Mouse (Mus musculus) cerebellum, postnatal 36 days (tissue): ENCODE measurements around the gene Zfp971.
"Not testable (repeated sequence)": the region's sequence is repeated elsewhere in the genome, so short reads cannot be mapped to it uniquely, and the experiment has no call there.

Experiments
- DNase-seq, 2 experiments: peaks; one replicate each; pipeline ENCODE4 v3.0.0; 2021 to 2022; ENCODE audit warnings: mixed read lengths in 2 of 2

Gene Zfp971

DNA sequence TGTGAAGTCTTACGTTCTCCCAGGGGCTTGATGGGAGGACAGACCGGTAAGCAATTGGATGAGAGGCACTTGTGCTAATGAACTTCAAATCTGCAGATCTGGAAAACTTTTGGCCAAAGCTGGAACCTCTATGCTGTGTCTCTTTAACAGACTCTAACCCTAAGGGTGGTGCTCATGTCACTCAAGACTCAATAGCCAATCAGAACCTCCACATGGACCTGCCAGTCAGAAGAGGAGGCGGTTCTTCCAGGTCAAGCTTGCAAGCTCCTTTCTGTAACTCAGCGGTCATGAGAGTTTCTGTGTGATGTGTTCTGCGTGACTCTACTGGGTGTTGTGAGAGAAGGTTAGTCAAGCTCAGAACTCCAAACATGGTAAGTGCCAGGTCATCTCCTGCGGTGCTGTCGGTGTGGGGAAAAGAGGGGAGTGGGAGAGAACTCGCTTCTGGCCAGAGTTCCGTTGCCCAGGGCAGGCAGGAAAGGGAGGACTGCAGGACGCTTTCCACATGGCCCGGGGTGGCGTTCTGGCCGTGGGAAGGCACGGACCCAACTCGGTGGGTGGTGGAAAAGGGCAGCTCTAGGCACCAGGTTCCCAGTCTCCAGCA lies at the start of gene Zfp971:
Zfp971 (plus strand) TSS at position 274 of the 601 bp plus-strand sequence.
- peak; percentile 31 to 59 for DNase-seq

DNA sequence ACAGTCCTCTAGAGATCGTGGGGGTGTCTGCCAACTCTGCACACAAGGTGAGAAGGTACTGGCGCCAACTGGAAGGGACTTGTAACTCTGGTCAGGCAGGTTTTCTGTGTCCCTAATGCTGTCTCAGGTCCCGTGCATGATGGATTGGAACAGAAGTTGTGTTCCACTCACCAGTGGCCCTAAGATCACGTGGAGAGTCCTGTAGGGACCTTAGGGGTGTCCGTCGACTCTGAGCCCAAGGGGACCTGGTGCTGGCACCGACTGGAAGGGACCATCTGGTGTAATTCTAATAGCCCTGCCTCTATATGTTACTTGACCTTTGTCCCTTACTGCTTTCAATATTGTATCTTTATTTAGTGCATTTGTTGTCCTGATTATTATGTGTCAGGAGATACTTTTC lies 48.3 kb upstream of the Zfp971 start:
- DNase-seq, result not testable (repeated sequence)

DNA sequence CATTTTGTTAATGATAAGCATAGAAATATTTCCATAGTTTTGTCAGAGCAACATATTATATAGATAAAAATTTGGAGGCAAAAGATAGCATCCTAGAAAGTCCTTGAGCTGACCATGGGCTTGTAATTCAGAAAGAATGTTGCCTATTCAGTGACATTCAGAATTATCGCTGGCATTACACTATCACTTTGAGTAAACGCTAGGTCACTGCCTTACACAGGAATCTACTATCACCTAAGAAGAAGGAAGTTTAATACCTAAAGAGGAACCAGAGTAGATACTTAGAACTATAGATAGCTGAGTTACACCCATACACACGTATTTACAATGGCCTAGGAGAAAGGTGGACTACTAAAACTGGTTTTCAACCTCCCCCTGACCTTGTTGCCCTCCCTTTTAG lies 3.6 kb upstream of the Zfp971 start:
- DNase-seq, result not testable (repeated sequence)

DNA sequence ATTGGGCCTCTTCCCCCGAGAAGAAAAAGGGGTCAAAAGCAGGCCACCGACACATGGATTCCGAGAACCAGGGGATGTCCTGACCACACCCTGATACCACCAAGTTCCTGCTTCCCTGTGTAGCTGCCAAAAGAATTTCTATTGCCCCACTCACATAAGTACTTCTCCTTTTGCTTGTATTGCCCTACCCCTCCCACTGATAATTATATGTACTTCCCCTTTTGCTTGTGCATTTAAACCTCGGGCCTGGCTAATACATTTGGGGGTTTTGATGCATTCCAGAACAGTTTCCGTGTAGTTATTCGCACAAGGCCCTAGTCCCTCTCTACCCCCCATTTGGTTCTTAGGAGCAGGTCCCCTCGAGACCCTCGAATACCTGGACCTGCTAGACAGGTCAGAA lies 2.3 kb upstream of the Zfp971 start:
- DNase-seq, result not testable (repeated sequence)

DNA sequence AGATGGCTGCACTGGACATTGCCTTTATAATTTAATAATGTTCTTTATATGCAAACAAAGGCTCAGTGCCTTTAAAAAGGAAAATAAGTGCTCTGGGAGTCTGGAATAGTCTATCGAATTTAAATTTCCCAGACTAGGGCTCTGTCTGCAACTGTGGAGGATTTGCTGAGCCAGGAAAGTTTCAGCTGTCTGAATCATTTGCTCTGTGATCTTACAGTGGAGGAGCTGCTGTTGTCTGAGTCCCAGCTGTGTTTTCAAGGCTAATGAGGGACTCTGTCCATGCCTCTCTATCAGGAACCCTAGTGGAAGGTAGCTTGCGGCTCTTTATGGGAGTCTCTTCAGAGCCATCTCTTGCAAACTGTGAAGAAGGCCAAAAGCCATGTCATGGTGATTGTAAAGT lies 777 bp downstream of the Zfp971 start:
- not testable (repeated sequence) for DNase-seq

DNA sequence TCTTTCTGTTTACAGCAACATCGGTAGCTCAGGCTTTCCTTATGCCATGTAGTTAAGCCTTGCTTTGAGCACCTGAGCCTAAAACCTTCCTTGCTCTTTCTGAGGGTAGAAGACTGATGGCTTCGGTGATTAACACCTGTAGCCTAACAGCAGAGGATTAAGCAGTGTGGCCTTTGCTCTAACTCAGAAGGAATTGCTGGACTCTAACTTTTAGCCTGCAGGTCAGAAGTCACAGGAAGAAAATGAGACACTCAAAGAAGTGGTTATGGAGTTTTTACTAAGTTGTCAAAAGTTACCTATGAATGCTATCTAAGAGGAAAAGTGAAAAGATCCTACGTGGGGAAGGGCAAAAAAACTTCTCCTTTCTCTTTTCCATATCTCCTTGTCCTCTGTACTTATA lies 4.5 kb downstream of the Zfp971 start:
- not testable (repeated sequence) for DNase-seq

DNA sequence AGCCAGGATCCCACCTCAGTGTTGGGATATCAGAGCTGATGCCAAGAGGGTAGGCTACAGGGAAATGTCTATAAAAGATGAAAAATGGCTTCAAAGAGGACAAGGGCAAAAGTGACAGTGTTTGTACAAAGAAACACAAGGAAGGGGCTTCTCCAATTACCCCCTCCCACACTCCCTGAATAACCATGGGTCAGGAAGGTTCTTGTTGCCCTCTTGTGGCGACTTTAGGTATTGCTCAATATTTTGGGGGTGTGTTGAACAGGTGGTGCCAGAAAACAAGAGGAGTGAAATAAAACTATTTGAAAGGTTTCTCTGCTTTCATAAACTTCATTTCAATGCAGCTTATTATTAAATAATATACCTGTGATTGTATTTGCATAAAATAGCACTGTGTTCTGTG lies 35.1 kb downstream of the Zfp971 start:
- peak; percentile 25 to 51 for DNase-seq

DNA sequence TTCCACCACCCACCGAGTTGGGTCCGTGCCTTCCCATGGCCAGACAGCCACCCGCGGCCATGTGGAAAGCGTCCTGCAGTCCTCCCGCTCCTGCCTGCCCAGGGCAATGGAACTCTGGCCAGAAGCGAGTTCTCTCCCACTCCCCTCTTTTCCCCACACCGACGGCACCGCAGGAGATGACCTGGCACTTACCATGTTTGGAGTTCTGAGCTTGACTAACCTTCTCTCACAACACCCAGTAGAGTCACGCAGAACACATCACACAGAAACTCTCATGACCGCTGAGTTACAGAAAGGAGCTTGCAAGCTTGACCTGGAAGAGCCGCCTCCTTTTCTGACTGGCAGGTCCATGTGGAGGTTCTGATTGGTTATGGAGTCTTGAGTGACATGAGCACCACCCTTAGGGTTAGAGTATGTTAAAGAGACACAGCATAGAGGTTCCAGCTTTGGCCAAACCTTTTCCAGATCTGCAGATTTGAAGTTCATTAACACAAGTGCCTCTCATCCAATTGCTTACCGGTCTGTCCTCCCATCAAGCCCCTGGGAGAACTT lies 55.2 kb downstream of the Zfp971 start, which contains the start of gene Zfp931:
Zfp931 (minus strand) TSS at position 311 of the 552 bp plus-strand sequence.
- DNase-seq, result not testable (repeated sequence)
